Mouse (Mus musculus): ENCODE results near the gene Senp8. TPM values are rescaled to one million over a fixed set of nuclear protein-coding genes. Genes with fewer than 3 reads are reported as not detected.

Gene Senp8
- total RNA-seq, 1 experiment from 2014 or later = 2.0 TPM

GRCm38 (mm10) chr9:59723096-59723657, 27.3 kb downstream of the Senp8 start:
- peak; percentile 63; the same call in 1 of the 2 replicates for ATAC-seq (ENCODE audit: extremely low read depth, insufficient number of reproducible peaks, low FRiP score, poor library complexity, severe bottlenecking)

GRCm38 (mm10) chr9:59721144-59721543, 29.4 kb downstream of the Senp8 start:
- no peak for ATAC-seq (ENCODE audit: extremely low read depth, insufficient number of reproducible peaks, low FRiP score, poor library complexity, severe bottlenecking)

GRCm38 (mm10) chr9:59718237-59718636, 32.3 kb downstream of the Senp8 start:
- ATAC-seq (ENCODE audit: extremely low read depth, insufficient number of reproducible peaks, low FRiP score, poor library complexity, severe bottlenecking) = no peak

GRCm38 (mm10) chr9:59716275-59716898, 34.1 kb downstream of the Senp8 start:
- no peak for ATAC-seq (ENCODE audit: extremely low read depth, insufficient number of reproducible peaks, low FRiP score, poor library complexity, severe bottlenecking)

GRCm38 (mm10) chr9:59709225-59709624, 41.3 kb downstream of the Senp8 start:
- ATAC-seq (ENCODE audit: extremely low read depth, insufficient number of reproducible peaks, low FRiP score, poor library complexity, severe bottlenecking) = no peak

- ATAC-seq (ENCODE audit: extremely low read depth, insufficient number of reproducible peaks, low FRiP score, poor library complexity, severe bottlenecking) = peak; percentile 21; the same call in 1 of the 2 replicates
Measured at GRCm38 (mm10) chr9:59706850-59707825, 43.4 kb downstream of the Senp8 start.

GRCm38 (mm10) chr9:59703099-59703498, 47.4 kb downstream of the Senp8 start:
- no peak for ATAC-seq (ENCODE audit: extremely low read depth, insufficient number of reproducible peaks, low FRiP score, poor library complexity, severe bottlenecking)

- no peak for ATAC-seq (ENCODE audit: extremely low read depth, insufficient number of reproducible peaks, low FRiP score, poor library complexity, severe bottlenecking)
Measured at GRCm38 (mm10) chr9:59701094-59701493, 49.4 kb downstream of the Senp8 start.

GRCm38 (mm10) chr9:59696381-59696780, 54.1 kb downstream of the Senp8 start:
- no peak for ATAC-seq (ENCODE audit: extremely low read depth, insufficient number of reproducible peaks, low FRiP score, poor library complexity, severe bottlenecking)

- no peak for ATAC-seq (ENCODE audit: extremely low read depth, insufficient number of reproducible peaks, low FRiP score, poor library complexity, severe bottlenecking)
Measured at GRCm38 (mm10) chr9:59695451-59695813, 55.1 kb downstream of the Senp8 start.

- no peak for ATAC-seq (ENCODE audit: extremely low read depth, insufficient number of reproducible peaks, low FRiP score, poor library complexity, severe bottlenecking)
Measured at GRCm38 (mm10) chr9:59694571-59695450, 55.7 kb downstream of the Senp8 start.

- ATAC-seq (ENCODE audit: extremely low read depth, insufficient number of reproducible peaks, low FRiP score, poor library complexity, severe bottlenecking) = no peak
Measured at GRCm38 (mm10) chr9:59692145-59692544, 58.4 kb downstream of the Senp8 start.

GRCm38 (mm10) chr9:59691635-59692094, 58.8 kb downstream of the Senp8 start:
- no peak for ATAC-seq (ENCODE audit: extremely low read depth, insufficient number of reproducible peaks, low FRiP score, poor library complexity, severe bottlenecking)

- no peak for ATAC-seq (ENCODE audit: extremely low read depth, insufficient number of reproducible peaks, low FRiP score, poor library complexity, severe bottlenecking)
Measured at GRCm38 (mm10) chr9:59687416-59688046, 63.0 kb downstream of the Senp8 start.

Other genes starting within 250 kb of the Senp8 start
- 104 and 105 TPM in 2 replicates for gene Hexa, start 211.2 kb downstream of the Senp8 start, total RNA-seq (2017)
- 5.4 and 6.2 TPM in 2 replicates for gene Tmem202, start 210.9 kb downstream of the Senp8 start, total RNA-seq (2017)
- not detected in 2 replicates for gene Celf6, start 172.8 kb downstream of the Senp8 start, total RNA-seq (2017)
- gene Parp6, start 133.4 kb downstream of the Senp8 start, total RNA-seq (2017) = 60.6 and 61.4 TPM in 2 replicates
- gene Pkm, start 94.3 kb downstream of the Senp8 start, total RNA-seq (2017) = 837 and 859 TPM in 2 replicates
- 0.25 and 0.35 TPM in 2 replicates for gene Gramd2, start 70.6 kb downstream of the Senp8 start, total RNA-seq (2017)
- 31.0 and 31.2 TPM in 2 replicates for gene Myo9a, start 186 bp upstream of the Senp8 start, total RNA-seq (2017)
- not detected in 2 replicates for gene Nr2e3, start 209.9 kb upstream of the Senp8 start, total RNA-seq (2017)

All from neutrophil, adult 5-6 weeks (primary cell).